Mouse (Mus musculus) midbrain, embryonic 15.5 days (tissue): ENCODE measurements at regions not wholly inside any gene's neighbourhood (a gene's known extent, or its start where the extent isn't known, plus 50 kb on each side); places are given as distances from the start of the nearest gene placed in this dataset.

Experiments used
- ATAC-seq: fragments of 200-750 bp; cut with Nextera tagmentation; replicated peaks from 2 replicates; pipeline ENCODE4 v1.8.0; 2017; ENCODE audit warnings: moderate TSS enrichment
- H3K27ac ChIP-seq: fragments of 300-500 bp; sonication (generic); 2 replicates; pipeline ENCODE4 v1.5.1; 2015; ENCODE audit warnings: mild to moderate bottlenecking, inconsistent platforms
- H3K27me3 ChIP-seq: fragments of 300-500 bp; sonication (generic); replicated peaks from 2 replicates; pipeline ENCODE4 v1.6.1; 2015; ENCODE audit warnings: inconsistent platforms
- H3K36me3 ChIP-seq: fragments of 300-500 bp; sonication (generic); replicated peaks from 2 replicates; pipeline ENCODE4 v1.6.1; 2015; ENCODE audit warnings: inconsistent platforms
- H3K4me1 ChIP-seq: fragments of 300-500 bp; sonication (generic); 2 replicates; pipeline ENCODE4 v1.6.1; 2015; ENCODE audit warnings: inconsistent platforms
- H3K4me2 ChIP-seq: fragments of 300-500 bp; sonication (generic); 2 replicates; pipeline ENCODE4 v1.6.1; 2015; ENCODE audit warnings: inconsistent platforms, mild to moderate bottlenecking, moderate library complexity
- H3K4me3 ChIP-seq: fragments of 300-500 bp; sonication (generic); 2 replicates; pipeline ENCODE4 v1.5.1; 2015; ENCODE audit warnings: mild to moderate bottlenecking, inconsistent platforms
- H3K9ac ChIP-seq: fragments of 300-500 bp; sonication (generic); 2 replicates; pipeline ENCODE4 v1.6.1; 2015; ENCODE audit warnings: mild to moderate bottlenecking, inconsistent platforms
- H3K9me3 ChIP-seq: fragments of 300-500 bp; sonication (generic); 2 replicates; pipeline ENCODE4 v1.6.1; 2016; ENCODE audit warnings: inconsistent platforms
- WGBS: fragments of 180-500 bp; shearing (Covaris S2); methylation state at CpG from one replicate; pipeline ENCODE4 v1.1.7; 2015; ENCODE audit warnings: mixed read lengths; 5-methylcytosine and 5-hydroxymethylcytosine counted together

GRCm38 (mm10) chr11:25158884-25159283 is 1051.7 kb downstream of the 5730522E02Rik start:
- no peak for ATAC-seq

GRCm38 (mm10) chr11:25167939-25168338 is 1042.6 kb downstream of the 5730522E02Rik start:
- no peak overlapping the region for H3K4me3 ChIP-seq
- no peaks in the 10 kb centered on the region for H3K4me1 ChIP-seq
- no peaks in the 10 kb centered on the region for H3K36me3 ChIP-seq
- H3K27me3 ChIP-seq, result no peaks in the 10 kb centered on the region
- no peak overlapping the region for H3K27ac ChIP-seq
- no peak overlapping the region for H3K9ac ChIP-seq
- WGBS, result 84% methylated on average over 1 of the region's 1 CpGs
- ATAC-seq, result no peak
- H3K9me3 ChIP-seq, result no peaks in the 10 kb centered on the region
- H3K4me2 ChIP-seq, result no peak overlapping the region

More at GRCm38 (mm10) chr11:25158884-25159283, 1051.7 kb downstream of the 5730522E02Rik start:
- Histone ChIP-seq H3K4me3 (no peak overlapping the region), H3K27me3 (no peaks in the 10 kb centered on the region), H3K36me3 (no peaks in the 10 kb centered on the region), H3K9me3 (no peaks in the 10 kb centered on the region), H3K4me1 (peaks cover 11% of the 10 kb centered on the region), H3K9ac (no peak overlapping the region), H3K27ac (no peak overlapping the region), H3K4me2 (no peak overlapping the region)
- 96% methylated on average over 1 of the region's 1 CpGs for WGBS

- Histone ChIP-seq H3K4me2 (no peak overlapping the region), H3K4me3 (no peak overlapping the region), H3K9ac (no peak overlapping the region), H3K4me1 (no peaks in the 10 kb centered on the region), H3K36me3 (no peaks in the 10 kb centered on the region), H3K9me3 (no peaks in the 10 kb centered on the region), H3K27ac (no peak overlapping the region), H3K27me3 (no peaks in the 10 kb centered on the region)
- ATAC-seq, result no peak
- 95% methylated on average over 1 of the region's 1 CpGs for WGBS
Observed at GRCm38 (mm10) chr11:25171048-25171447, 1039.5 kb downstream of the 5730522E02Rik start.
